Mouse (Mus musculus) thymus, adult 2 months (tissue): Measurements from ENCODE around the gene Gm16867.
"Not testable (repeated sequence)": the region's sequence is repeated elsewhere in the genome, so short reads cannot be mapped to it uniquely, and the experiment has no call there.

ENCODE experiments used
- CTCF ChIP-seq: fragments of 200-500 bp; IDR thresholded peaks from 2 replicates; pipeline ENCODE4 v1.5.1; 2012; ENCODE audit warnings: mild to moderate bottlenecking, control low read depth, low read length, moderate library complexity, borderline replicate concordance; ENCODE audit not compliant: control insufficient read depth, poor library complexity, insufficient read depth; ENCODE audit errors: extremely low read depth
- POLR2A ChIP-seq: fragments of 200-500 bp; IDR thresholded peaks from 2 replicates; pipeline ENCODE4 v1.6.1; 2012; ENCODE audit warnings: mild to moderate bottlenecking, low read length, control low read depth, moderate library complexity; ENCODE audit not compliant: control insufficient read depth, poor library complexity, insufficient read depth; ENCODE audit errors: extremely low read depth

- TF ChIP-seq POLR2A, CTCF: not testable (repeated sequence)
These were observed 44.1 kb upstream of the Gm16867 start for GRCm38 (mm10) chr14:69547310-69547709.
